Mouse (Mus musculus) neural tube, embryonic 10.5 days (tissue): ENCODE measurements around the gene Olfr286.

Source experiments
- DNase-seq: peaks from one replicate; pipeline ENCODE4 v3.0.0-alpha.2; 2017; ENCODE audit warnings: low spot score; ENCODE audit errors: extremely low spot score

Gene Olfr286

DNA sequence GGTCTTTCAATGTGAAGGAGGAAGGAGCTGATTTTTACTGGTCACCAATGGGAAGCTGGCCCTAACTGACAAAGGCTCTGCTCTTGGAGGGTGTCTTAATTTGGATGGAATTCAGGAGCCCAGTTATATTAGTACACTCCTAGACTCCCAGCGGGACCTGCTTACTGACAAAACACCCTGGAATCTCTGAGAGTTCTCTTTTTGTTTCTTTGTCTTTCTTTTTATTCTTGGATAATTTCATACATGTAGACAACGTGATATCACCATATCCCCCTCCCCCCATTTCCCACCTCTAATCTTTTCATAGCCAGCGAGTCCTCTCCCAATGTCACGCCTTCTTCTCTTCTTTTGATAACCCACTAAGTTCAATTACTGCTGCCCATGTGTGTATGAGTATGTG, at the start of gene Olfr286:
TSS of gene Olfr286 (minus strand) at position 101 of the 400 bp plus-strand sequence.
- no peak for DNase-seq

DNA sequence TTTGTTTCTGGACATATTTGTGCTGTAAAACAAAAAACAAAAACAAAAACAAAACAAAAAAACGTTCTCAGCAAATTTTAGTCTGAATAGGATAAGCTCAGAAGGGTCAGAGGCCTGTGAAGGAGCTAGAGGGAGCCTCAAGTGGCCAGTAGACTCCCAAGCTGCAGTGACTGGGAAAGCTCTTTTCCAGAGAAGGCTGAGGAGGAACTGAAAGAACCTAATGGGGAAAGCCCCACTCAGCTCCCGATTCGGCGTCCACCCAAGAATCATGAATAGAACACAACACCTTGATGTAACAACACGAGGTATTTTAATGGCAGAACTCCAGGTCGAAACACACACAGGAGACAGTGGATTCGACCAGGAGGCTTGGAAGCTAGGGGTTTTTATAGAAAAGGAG, 23.5 kb upstream of the Olfr286 start:
- DNase-seq, result no peak

DNA sequence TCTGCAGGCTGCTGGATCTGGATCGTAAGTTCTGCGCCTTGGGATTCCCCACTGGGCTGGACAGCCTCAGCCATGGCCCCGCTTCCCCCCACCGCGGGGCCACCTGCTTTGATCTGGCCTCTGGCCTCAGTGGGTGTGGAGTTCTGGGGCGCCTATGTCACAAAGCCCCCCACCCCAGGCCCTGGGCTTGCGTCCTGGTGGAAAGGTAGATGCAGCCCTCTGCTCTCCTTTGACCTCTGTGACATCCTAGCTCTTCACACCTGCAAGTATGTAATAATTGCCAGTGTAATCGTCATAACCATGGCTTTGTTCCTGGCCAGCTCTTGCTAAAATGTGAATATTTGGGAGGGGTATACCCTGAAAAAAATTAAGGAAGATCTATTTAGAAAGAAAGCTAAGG, 22.9 kb upstream of the Olfr286 start, which contains the start of gene H1fnt:
TSS of gene H1fnt (minus strand) at position 101 of the 400 bp plus-strand sequence.
- no peak for DNase-seq

DNA sequence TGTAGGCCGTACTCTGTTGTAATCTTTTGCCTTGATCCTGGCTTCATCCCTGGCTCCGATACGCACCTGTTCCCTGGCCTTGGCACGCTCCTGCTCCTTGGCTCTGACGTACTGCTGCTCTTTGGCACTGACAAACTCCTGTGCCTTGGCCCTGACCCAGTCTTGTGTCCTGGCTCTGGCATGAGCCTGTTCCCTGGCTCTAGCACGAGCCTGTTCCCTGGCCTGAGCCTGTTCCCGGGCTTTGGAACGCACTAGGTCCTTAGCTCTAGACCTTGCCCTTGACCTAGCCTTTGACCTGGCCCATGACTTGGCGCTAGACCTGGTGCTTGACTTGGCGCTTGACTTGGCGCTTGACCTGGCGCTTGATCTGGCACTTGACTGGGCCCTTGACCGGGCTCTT, 22.0 kb upstream of the Olfr286 start:
- no peak for DNase-seq

DNA sequence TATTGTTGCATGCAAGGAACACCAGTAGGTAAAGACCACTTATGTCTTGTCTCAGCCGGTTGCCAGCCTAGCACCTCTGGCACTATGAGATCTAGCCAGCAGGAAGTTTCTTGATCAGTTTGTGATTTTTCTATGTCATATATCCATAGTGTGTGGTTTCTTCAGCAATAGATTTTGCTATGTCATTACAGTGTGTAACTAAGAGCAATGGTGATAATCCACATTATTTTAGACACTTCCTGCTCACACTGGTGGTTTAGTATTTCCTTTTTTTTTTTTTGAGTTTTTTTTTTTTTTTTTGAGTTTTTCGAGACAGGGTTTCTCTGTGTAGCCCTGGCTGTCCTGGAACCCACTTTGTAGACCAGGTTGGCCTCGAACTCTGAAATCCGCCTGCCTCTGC, 1.2 kb upstream of the Olfr286 start:
- DNase-seq, result no peak

DNA sequence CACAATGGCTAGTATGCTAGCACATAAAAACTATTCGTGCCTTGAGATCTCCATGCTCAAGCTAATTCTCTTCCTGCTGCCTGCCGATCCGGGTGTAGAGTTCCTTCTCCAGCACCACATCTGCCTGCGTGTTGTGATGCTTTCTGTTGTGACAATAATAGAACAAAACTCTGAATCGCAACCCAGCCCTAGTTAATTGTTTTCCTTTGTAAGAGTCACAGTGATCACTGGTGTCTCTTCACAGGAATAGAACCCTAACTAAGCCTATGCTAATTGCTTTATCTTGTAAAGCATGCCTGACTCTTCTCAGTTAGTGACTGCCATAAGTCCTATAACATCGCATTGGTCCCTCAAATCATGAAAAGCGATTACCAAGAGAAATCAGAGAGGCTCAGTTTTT, 8.2 kb downstream of the Olfr286 start:
- DNase-seq, result no peak

DNA sequence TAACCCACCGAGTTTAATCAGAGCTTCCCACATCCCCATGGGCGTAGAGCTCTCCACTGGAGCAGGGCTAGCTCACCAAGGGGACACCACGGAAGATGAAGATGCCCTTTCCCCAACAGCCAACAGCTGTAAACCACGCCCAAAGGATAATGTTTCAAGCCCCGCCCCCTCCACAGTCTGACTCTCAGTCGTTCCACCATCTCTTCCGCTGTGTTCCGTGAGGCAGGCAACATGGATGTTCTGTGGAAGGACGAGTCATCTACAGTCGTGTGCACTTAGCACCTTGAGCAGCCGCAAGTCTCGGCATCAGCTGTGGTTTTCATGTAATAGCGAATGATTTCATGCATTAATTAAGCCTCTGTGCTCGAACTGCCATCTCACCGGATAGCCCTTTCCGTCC, 8.6 kb downstream of the Olfr286 start:
- no peak for DNase-seq

DNA sequence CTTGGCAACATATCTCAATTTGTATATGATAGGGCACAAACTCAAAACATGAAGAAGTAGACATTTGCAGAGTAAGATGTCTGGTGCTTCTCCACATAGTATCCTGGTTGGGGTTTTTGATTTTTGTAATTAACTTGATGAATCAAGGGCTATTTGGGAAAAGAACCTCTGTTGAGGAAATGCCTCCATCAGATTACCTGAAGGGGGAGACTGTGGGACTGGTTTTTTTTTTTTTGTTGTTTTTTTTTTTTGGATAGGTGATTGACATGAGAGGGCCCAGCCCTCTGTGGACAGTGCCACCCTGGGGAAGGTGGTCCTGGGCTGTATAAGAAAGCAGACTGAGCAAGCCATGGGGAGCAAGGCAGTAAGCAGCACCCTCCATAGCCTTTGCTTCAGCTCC, 11.9 kb downstream of the Olfr286 start:
- no peak for DNase-seq

DNA sequence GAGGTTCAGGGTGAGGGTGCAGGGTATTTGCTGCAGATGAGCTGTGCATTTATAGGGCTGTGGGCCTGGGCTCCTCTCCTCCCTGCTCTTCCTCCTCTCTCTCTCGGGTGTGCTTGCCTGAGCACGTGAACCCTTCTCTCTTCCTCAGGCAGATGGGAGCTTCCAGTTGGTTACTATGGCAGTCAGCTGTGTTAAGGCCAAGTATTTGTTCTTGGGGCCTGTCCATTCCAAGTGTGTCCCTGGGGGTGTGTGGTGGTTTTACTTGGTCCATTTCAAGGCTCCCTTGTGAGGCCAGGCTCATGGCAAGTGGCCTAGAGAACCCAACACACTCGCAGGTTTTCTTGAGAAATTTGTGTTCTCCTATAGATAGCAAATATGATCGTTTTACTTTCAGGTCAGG, 13.4 kb downstream of the Olfr286 start, which contains the start of the genes Gm44579 and Olfr287:
TSS of gene Gm44579 (minus strand) at position 101 of the 400 bp plus-strand sequence.
TSS of gene Olfr287 (minus strand) at position 180 of the 400 bp plus-strand sequence.
- no peak for DNase-seq

DNA sequence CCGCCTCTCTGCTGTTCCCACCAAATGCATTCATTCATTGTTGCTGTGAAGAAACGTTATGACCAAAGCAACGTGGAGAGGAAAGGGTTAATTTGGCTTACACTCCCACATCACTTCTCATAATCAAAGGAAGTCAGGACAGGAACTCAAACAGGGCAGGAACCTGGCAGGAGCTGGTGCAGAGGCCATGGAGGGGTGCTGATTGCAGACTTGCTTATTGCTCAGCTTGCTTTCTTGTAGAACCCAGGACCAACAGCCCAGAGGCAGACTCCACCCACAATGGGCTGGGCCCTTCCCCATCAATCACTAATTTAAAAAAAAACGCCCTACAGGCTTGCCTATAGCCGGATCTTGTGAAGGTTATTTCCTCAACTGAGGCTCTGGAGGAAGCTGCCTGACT, 20.1 kb downstream of the Olfr286 start:
- no peak for DNase-seq

DNA sequence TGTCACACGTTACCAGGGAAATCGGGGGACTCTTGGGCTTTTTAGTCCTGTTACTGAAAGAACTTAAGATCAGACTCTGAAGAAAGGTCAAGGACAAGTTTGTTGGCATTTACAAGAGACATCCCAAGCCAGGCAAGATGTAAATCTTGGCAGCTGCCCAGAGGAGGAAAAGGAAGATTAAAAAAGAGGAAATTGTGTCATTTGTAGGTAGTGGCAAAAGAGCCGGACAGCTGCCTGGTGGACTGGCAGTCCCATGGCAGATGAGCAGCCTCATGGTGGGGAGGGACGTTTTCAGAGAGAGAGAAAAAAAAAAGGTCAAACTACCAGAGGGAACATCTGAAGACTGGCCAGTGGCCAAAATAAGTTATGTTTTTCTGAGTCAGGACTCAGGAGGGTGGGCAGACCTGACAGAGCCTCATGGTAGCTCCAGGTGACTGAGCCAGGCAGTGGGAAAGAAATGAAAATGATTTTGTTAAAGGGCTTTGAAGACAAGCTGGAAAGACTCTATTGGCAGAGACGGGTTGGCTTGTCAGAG, 20.8 kb downstream of the Olfr286 start:
- DNase-seq, result no peak

DNA sequence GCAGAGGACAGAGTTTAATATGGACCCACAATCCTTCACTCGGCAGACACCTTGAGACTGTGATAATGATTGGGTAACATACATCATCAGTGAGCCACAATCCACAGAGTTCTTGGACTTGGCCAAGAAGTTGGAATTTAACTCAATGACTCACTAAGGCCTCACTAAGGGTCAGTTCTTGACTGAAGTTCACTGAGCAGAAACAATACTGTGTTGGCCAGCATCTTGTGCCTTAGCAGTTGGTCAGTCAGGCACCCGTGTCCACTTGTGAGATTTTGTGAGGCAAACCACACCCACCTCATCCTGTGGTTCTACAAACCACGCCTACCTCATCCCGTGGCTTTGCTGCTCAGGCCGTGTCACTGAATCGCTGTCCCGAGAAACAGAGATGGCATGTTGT, 24.6 kb downstream of the Olfr286 start:
- no peak for DNase-seq

DNA sequence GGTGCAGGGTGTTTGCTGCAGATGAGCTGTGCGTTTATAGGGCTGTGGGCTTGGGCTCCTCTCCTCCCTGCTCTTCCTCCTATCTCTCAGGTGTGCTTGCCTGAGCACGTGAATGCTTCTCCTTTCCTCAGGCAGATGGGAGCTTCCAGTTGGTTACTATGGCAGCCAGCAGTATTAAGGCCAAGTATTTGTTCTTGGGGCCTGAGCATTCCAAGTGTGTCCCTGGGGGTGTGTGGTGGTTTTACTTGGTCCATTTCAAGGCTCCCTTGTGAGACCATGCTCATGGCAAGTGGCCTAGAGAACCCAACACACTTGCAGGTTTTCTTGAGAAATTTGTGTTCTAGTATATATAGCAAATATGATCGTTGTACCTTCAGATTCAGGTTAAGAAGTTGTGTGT, 38.8 kb downstream of the Olfr286 start, which contains the start of gene Olfr288:
TSS of gene Olfr288 (minus strand) at position 101 of the 400 bp plus-strand sequence.
- DNase-seq, result no peak

DNA sequence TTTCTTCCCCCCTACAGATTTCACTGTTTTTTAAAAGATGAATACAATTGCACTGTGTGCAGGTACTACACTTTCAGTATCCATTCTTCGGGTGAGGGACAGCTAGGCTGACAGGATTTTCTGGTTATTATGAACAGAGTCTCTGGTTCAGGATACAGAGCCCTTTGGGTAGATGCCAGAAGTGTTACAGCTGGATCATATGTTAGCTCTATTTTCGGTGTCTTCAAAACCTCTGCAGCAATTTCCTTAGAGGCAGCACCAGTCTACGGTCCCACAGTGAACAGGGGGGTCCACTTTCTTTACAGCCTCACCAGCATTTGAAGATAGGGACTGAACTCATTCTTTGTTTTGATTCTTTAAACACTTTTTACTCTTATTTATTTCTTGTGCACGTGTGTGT, 49.8 kb downstream of the Olfr286 start:
- DNase-seq, result no peak

DNA sequence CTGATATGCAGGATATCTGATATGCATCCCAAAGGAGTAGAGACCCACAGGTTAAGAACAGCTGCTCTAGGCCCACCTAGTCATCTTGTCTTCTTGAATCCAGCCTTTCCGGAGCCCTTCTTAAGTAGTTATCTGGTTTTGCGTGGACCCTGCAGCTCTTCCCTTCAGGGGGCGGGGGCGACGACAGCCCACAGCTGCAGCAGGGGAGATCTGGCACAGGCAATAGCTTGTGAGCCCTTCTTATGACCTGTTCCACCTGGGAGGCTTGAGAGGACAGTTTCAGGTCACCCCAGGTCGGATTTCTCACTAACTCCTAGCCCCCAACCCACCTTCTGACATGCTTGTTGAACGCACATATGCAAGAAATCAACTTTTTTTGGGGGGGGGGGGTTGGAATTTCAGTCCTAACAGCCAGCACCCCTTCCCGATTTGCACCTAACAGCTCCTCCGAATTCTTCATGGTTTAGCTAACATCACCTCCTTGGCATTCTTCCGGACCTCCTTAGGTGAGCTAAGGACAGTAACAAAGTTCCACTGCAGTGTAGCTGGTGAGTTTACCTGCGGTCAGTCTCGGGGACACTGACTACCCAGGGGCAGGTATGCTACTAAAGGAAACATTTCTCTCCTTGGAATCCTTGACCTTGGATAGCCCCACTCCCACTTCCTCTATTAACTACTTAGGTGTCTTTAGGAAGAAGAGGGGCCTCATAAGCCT, 52.2 kb downstream of the Olfr286 start:
- no peak for DNase-seq

DNA sequence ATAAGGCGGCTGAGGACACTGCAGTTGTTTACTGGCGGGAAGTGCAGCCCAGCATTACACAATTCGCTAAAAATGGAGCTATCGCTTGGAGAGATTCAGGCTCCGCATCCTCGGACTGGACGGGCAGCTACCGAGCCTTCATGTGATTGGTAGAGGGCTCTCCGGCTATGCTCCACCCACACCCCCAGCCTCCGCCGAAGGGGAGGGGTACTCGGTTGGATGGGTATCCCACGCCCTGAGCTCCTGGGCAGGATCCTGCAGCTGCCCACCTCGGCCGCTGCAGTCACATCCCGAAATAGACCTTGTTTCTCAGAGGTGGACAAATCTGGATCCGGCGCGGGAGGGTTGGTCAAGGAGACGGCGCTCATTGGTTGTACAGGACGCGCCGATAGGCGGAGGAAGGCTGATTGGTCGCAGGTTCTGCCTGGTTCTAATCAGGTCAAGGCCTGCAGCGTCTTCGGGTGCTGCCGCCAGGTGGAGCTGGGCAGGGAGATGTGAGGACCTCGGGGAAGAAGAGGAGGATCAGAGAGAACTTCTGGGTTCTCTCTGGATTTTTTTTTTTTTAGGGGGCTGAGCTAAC, 53.0 kb downstream of the Olfr286 start:
- DNase-seq, result peak; percentile 91

DNA sequence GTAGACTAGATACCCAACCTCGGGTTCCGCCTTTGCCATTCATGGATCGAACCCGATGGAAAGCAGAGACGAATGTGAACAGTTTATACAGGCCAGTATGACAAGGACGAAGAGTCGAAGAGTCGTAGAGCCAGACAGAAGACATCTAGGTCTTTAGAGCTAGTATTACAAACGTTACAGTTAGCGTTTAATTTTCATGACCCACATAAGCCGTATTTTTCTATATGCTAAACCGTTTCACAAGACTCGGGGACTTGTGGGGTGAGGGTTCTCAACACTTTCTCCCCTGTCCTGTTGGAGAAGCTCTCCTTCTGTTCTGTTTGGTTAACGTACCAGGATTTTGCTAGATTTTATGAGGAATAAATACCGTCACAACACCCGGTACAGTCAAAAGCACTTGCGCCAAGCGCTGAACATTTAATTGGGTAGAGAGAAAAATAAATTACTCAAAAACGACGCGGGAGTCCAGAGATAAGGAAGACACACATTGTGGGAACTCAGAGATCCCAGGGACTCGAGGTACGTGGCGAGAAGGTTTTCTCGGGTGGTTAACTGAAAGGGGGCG, 53.6 kb downstream of the Olfr286 start:
- no peak for DNase-seq

DNA sequence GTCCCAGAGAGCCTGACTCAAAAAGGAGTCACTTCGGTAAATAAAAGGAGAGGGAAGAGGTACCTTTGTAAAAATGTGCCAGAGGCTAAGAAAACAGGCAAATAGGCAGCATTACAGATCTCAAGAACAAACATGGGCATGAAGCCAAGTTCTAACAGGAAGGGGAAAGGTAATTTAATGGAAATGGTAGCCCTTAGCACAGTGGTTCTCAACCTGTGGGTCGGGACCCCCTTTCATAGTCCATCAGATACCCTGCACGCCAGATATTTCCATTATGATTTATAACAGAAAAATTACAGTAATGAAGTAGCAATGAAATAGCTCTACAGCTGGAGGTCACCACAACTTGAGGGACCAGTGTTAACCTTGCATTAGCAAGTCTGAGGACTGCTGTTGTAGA, 56.9 kb downstream of the Olfr286 start:
- DNase-seq, result no peak
